Mouse (Mus musculus) embryonic facial prominence, embryonic 14.5 days (tissue): ENCODE data around the gene Cdh23. TPM values are rescaled to one million over a fixed set of nuclear protein-coding genes. Genes with fewer than 3 reads are reported as not detected.
A peak's percentile ranks its signal among the peaks of the same experiment; 100 is the strongest.

Experiments
- ATAC-seq: fragments of 200-750 bp; cut with Nextera tagmentation; 2 replicates; pipeline ENCODE4 v1.8.0; 2017; ENCODE audit warnings: low read depth, moderate number of reproducible peaks, moderate TSS enrichment
- DNase-seq: peaks from one replicate; pipeline ENCODE4 v3.0.0-alpha.2; 2015; ENCODE audit warnings: low spot score
- H3K27ac ChIP-seq: fragments of 300-500 bp; sonication (generic); replicated peaks from 2 replicates; pipeline ENCODE4 v1.5.1; 2014; ENCODE audit warnings: low read depth, mild to moderate bottlenecking, low read length, moderate library complexity
- H3K27me3 ChIP-seq: fragments of 300-500 bp; sonication (generic); replicated peaks from 2 replicates; pipeline ENCODE4 v1.6.1; 2014; ENCODE audit warnings: low read length; ENCODE audit not compliant: control insufficient read depth, insufficient read depth
- H3K36me3 ChIP-seq: fragments of 300-500 bp; sonication (generic); 2 replicates; pipeline ENCODE4 v1.6.1; 2014; ENCODE audit warnings: low read length, mixed read lengths; ENCODE audit not compliant: control insufficient read depth, insufficient read depth
- H3K4me1 ChIP-seq: fragments of 300-500 bp; sonication (generic); 2 replicates; pipeline ENCODE4 v1.6.1; 2014; ENCODE audit warnings: antibody characterized with exemption, low read length; ENCODE audit not compliant: control insufficient read depth, insufficient read depth
- H3K4me2 ChIP-seq: fragments of 300-500 bp; sonication (generic); 2 replicates; pipeline ENCODE4 v1.6.1; 2014; ENCODE audit warnings: low read depth, mild to moderate bottlenecking, low read length, moderate library complexity, mixed read lengths
- H3K4me3 ChIP-seq: fragments of 300-500 bp; sonication (generic); 2 replicates; pipeline ENCODE4 v1.5.1; 2014; ENCODE audit warnings: low read depth, mild to moderate bottlenecking, low read length
- H3K9ac ChIP-seq: fragments of 300-500 bp; sonication (generic); 2 replicates; pipeline ENCODE4 v1.6.1; 2014; ENCODE audit warnings: low read depth, mild to moderate bottlenecking, low read length, moderate library complexity, mixed read lengths
- H3K9me3 ChIP-seq: fragments of 300-500 bp; sonication (generic); 2 replicates; pipeline ENCODE4 v1.6.1; 2016; ENCODE audit warnings: low read length; ENCODE audit not compliant: control insufficient read depth
- WGBS: fragments of 180-500 bp; shearing (Covaris S2); extraction: QIAGEN DNeasy Blood & Tissue Kit; methylation state at CpG from one replicate; pipeline ENCODE4 v1.1.7; 2014; 5-methylcytosine and 5-hydroxymethylcytosine counted together
- polyA plus RNA-seq: library from polyadenylated mRNA; unstranded; fragments of >200 nt; fragmentation: Nextera tagmentation; extraction: Ambion mirVana; gene quantifications from 2 replicates; pipeline ENCODE4 v1.2.1, GENCODE M21; 2014

The Cdh23 gene
- polyA plus RNA-seq, 1 experiment from 2014 or later = 1.0 TPM

DNA sequence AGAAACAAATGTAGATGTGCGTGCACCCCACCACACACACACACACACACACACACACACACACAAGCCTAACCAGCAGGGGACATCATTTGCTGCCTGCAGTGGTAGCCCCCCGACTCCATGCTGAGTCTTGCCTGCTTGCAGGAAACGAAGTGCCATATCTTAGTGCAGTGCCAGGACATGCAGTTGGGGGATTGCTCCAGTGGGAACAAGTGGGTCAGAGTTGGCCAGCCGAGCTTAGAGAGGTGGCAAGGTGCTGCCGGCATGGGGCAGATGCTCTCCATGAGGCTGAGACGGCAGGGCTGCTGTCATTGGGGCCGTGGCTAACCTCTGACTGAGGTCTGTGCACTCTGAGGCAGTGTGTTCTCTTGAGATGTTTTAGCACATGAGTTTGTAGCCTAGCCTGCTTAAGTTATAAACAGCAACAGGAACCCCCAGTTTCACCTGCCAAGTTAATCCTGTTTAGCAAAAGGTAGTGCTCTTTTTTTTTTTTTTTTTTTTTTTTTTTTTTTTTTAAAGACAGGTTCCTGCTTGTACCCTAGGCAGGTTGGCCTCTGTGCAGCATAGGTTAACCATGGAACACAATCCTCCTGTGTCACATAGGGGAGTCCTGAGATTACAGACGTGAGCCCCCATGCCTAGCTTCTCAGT is 416.9 kb downstream of the Cdh23 start:
- Histone ChIP-seq H3K4me3 (peak overlapping the region; percentile 69; the same call in 1 of the 2 replicates), H3K4me1 (peaks cover 33% of the 10 kb centered on the region), H3K9ac (peak overlapping the region; percentile 20; the same call in 1 of the 2 replicates), H3K4me2 (peak overlapping the region; percentile 95), H3K9me3 (no peaks in the 10 kb centered on the region), H3K27me3 (no peaks in the 10 kb centered on the region), H3K27ac (no peak overlapping the region; the same call in 1 of the 2 replicates), H3K36me3 (no peaks in the 10 kb centered on the region)
- DNase-seq (peak; percentile 56), ATAC-seq (no peak)
- WGBS = 61% methylated on average over 8 of the region's 8 CpGs

DNA sequence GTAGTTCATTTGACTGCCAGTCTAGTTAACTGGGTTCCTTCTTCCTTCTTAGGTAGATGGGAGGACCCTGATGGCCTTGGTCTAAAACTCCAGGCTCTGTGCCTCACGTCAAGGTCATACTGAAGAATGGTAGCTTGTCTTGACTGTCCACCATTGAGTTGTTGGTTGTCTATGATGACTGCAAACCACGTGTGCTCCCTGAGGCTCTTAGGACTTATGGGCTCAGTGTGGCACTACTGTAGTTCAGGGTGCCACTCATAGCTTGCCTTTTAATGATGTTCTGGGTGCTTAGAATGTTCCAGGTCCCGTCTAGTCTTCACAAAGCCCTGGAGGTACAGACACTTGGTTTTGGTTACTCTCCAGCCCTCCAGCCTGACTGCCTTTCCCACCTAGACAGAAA is 417.5 kb downstream of the Cdh23 start:
- peak overlapping the region; percentile 20; the same call in 1 of the 2 replicates for H3K9ac ChIP-seq
- peak overlapping the region; percentile 95 for H3K4me2 ChIP-seq
- no peak for ATAC-seq
- H3K9me3 ChIP-seq = no peaks in the 10 kb centered on the region
- H3K27me3 ChIP-seq = no peaks in the 10 kb centered on the region
- H3K27ac ChIP-seq = no peak overlapping the region
- H3K4me3 ChIP-seq = peak overlapping the region; percentile 69
- peaks cover 27% of the 10 kb centered on the region for H3K4me1 ChIP-seq
- no peak for DNase-seq
- H3K36me3 ChIP-seq = no peaks in the 10 kb centered on the region
- WGBS = 74% methylated on average over 3 of the region's 3 CpGs

DNA sequence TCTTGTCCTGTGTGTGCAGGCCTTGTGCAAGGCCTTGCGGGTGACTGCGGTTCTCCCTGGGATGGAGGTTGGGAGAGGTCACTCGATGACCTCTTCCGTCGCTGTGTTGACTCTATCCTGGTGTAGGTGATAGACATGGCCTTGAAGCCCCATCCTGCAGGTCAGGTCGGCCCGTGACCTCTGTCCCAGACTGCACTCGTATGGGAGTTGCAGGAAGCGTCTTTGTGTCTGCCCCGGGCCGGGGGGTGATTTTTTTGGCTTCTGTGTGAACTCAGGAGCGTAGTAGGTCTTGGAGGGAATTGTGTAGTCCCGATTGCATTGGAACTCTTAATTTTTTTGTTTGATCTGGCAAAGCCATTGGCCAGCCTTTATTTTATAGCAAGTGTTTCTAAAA is 418.3 kb downstream of the Cdh23 start:
- Histone ChIP-seq H3K27ac (peak overlapping the region; percentile 77), H3K4me1 (peaks cover 27% of the 10 kb centered on the region), H3K36me3 (no peaks in the 10 kb centered on the region), H3K4me2 (peak overlapping the region; percentile 95), H3K27me3 (no peaks in the 10 kb centered on the region), H3K9me3 (no peaks in the 10 kb centered on the region), H3K9ac (peak overlapping the region; percentile 90), H3K4me3 (peak overlapping the region; percentile 69)
- ATAC-seq (no peak; the same call in 1 of the 2 replicates), DNase-seq (no peak)
- WGBS = 8% methylated on average over 11 of the region's 13 CpGs

DNA sequence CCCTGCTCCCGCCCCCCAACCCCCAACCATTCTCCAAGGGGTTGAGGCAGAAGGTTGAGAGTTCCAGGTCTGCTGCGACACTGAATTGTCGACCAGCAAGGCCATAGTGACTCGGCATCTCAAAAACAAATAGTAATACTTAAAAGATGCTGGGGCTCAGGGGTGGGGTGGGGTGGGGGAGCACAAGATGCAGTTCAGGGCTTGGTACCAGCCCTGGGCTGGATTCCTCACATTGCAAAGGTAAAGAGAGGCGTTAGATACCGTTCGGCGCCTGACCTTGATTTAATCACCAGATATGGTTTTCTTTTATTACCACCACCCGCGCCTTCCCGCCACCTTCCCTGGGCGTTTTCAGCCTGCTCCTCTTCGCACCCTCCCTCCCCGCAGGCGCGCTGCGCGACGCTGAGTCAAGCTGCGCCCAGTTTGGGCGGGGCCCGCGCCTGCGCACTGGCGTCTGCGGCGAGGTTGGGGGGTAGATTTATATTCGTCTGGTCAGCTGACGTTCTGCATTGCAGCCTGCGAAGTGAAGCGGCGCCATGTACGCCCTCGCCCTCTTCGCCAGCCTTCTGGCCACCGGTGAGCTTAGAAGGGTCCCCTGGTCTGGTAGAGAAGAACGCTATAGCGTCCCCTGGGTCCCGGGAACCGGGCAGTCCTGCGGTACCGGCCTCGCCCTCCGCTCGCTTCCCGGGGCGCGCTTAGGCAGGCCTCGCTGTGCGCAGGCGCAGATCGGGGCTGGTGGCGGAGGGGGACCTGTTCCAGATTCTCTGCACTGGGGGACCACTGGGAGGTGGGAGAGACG is 418.9 kb downstream of the Cdh23 start, which contains the start of gene Psap:
TSS of gene Psap (plus strand) at position 421 of the 799 bp plus-strand sequence.
- Histone ChIP-seq H3K4me1 (peaks cover 27% of the 10 kb centered on the region), H3K27me3 (no peaks in the 10 kb centered on the region), H3K9ac (peak within 1 kb of the TSS; percentile 90), H3K9me3 (no peaks in the 10 kb centered on the region), H3K4me2 (peak within 1 kb of the TSS; percentile 95), H3K36me3 (no peaks in the 10 kb centered on the region), H3K27ac (peak within 1 kb of the TSS; percentile 77), H3K4me3 (peak within 1 kb of the TSS; percentile 69)
- DNase-seq (peak; percentile 96), ATAC-seq (peak; percentile 91)
- 4% methylated on average over 54 of the region's 54 CpGs for WGBS

DNA sequence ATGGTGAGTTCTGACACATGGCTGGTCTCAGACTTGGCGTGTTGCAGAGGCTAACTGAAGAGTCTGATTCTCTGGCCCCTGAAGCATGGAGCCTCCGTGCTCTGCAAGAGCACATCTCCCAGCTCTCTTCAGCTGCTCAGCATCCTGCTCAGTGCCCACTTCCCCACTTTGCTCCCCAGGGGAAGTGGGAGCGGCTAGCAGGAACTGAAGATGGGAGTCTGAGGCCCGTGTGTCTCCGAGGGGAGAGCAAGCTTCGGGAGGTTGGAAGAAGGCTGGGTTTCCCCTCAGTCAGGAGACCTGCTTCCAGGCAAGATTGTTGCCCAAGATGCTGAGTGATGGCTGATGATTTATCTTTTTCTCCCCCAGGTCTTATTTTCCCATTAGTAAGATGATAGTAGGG is 422.9 kb downstream of the Cdh23 start:
- no peaks in the 10 kb centered on the region for H3K36me3 ChIP-seq
- no peaks in the 10 kb centered on the region for H3K9me3 ChIP-seq
- H3K4me2 ChIP-seq = no peak overlapping the region
- ATAC-seq (no peak), DNase-seq (no peak)
- no peaks in the 10 kb centered on the region for H3K27me3 ChIP-seq
- 51% methylated on average over 6 of the region's 6 CpGs for WGBS
- peaks cover 3% of the 10 kb centered on the region; the same call in 1 of the 2 replicates for H3K4me1 ChIP-seq
- H3K4me3 ChIP-seq = no peak overlapping the region
- H3K9ac ChIP-seq = no peak overlapping the region
- H3K27ac ChIP-seq = no peak overlapping the region

DNA sequence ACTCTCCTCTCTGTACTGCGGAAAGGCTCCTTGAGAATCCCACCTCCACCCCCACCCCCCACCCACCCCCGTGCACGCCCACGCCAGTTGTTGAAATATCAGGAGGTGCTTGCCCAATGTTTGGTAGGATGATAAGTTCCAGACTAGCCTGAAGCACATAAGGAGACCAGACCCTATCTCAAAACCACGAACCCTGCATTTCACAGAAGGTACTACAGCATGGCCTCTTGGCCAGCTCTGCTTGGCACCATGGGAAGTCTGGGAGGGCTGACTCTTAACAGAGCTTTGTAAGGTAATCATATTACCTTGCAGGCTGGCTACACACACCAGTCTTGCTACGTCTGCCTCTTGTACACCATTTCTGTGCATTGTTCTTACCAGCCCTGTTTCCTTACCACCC is 424.0 kb downstream of the Cdh23 start:
- 34% methylated on average over 6 of the region's 6 CpGs for WGBS
- 0 out of 2 replicates have a peak, but pooled peaks have one; percentile 41 for ATAC-seq
- no peak overlapping the region for H3K9ac ChIP-seq

DNA sequence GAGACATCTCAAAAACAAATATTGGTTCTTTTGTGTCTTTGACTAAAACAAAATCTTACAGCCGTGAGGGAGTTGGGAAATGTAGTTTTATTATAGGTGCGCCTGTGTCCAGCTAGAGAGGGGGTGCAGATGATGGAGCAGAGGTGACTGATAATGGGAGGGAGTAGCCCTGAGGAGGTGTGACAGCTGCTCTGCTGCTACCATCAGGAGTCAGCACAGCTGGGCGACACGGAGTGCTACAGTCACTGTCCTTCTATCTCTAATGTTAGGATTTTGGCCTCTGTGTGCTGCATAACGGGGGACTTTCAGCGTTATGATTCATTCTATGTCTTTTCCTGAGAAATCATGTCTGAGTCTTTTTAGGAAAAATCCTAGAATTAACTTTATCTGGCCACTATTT is 425.3 kb downstream of the Cdh23 start:
- no peak overlapping the region for H3K9ac ChIP-seq
- H3K36me3 ChIP-seq = no peaks in the 10 kb centered on the region
- no peak for DNase-seq
- H3K4me1 ChIP-seq = no peaks in the 10 kb centered on the region
- no peak overlapping the region for H3K4me2 ChIP-seq
- no peaks in the 10 kb centered on the region for H3K9me3 ChIP-seq
- no peak for ATAC-seq
- no peaks in the 10 kb centered on the region for H3K27me3 ChIP-seq
- WGBS = 75% methylated on average over 6 of the region's 6 CpGs
- no peak overlapping the region for H3K4me3 ChIP-seq
- H3K27ac ChIP-seq = no peak overlapping the region

More for the DNA sequence above, 424.0 kb downstream of the Cdh23 start:
- Histone ChIP-seq H3K27me3 (no peaks in the 10 kb centered on the region), H3K4me3 (no peak overlapping the region), H3K9me3 (no peaks in the 10 kb centered on the region), H3K36me3 (no peaks in the 10 kb centered on the region), H3K4me2 (no peak overlapping the region), H3K4me1 (no peaks in the 10 kb centered on the region), H3K27ac (no peak overlapping the region)
- DNase-seq = no peak

DNA sequence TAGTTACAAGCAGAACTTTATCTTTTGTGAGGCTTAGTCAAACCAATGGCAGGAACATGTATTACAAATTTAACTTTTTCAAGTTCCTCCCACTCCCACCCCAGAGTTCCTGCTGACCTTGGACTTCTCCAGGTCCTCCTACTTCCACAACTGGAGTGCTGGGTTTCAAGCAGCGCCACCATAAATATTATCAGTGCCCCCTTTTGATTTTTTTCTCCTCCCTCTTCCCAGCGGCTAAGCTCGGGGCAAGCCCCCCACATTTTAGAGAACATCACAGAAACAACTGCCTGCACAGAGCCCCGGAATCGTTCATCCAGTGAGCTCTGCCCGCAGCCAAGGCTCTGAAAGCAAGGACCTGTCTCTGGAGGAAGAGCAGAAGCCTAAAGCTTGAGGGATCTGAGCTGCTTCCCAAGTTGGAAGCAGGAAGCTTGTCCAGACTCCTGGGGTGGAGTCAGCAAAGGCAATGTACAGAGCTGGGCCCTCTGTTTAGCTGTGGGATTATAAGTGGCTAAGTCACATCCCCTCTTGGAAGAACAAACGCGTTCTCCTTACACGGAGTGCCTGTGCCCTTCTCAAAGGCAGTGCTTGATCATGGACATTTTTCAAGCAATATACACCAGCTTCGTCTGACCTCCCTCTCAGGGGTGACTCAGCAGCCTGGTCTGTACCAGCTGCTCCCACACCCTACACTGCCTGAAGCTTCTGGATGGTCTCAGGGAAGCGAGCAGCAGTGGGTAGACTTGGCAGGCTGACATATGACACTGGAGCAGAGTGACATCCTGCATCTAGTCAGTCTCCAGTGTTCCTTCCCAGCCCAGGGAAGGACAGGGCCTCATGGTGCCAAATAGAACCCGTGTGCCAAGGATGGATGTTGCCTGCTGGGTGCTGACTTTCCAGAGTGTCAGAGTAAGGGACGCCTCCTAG is 426.9 kb downstream of the Cdh23 start:
- no peak overlapping the region for H3K27ac ChIP-seq
- H3K9ac ChIP-seq = no peak overlapping the region
- DNase-seq (no peak), ATAC-seq (0 out of 2 replicates have a peak, but pooled peaks have one; percentile 47)
- H3K9me3 ChIP-seq = no peaks in the 10 kb centered on the region
- H3K27me3 ChIP-seq = no peaks in the 10 kb centered on the region
- H3K4me1 ChIP-seq = no peaks in the 10 kb centered on the region
- H3K4me3 ChIP-seq = no peak overlapping the region
- H3K36me3 ChIP-seq = no peaks in the 10 kb centered on the region
- H3K4me2 ChIP-seq = no peak overlapping the region
- WGBS = 74% methylated on average over 13 of the region's 13 CpGs
